Mouse (Mus musculus): ENCODE measurements at regions not wholly inside any gene's neighbourhood (a gene's known extent, or its start where the extent isn't known, plus 50 kb on each side); places are given as distances from the start of the nearest gene placed in this dataset.

DNA sequence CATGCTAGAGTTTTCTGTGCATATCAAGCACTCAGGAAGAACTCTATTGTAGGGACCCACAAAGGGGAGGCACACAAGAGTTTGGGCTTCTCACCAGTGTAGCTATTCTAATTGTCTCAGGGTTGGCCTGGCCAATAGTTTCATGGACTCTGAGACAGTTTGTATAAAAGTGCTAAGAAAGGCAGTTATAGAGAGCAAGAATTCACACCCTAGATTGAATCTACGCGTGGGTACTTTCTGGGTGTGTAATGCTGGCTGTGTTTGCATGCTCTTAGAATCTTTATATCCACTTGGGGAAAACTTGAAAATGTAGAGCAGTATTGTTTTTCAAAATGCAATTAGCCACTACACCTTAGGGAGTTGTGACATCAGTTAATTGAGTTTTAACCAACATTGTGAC lies 50.8 kb upstream of the Frem1 start:
- TF ChIP-seq CTCF (IDR thresholded peaks at IDR 0.05; ENCODE audit: low read depth, low read length) (no peak), TAL1 (conservative IDR thresholded peaks at IDR 0.05; ENCODE audit: low read depth, low read length) (no peak), POLR2AphosphoS5 (IDR thresholded peaks at IDR 0.05; ENCODE audit: insufficient replicate concordance, low read depth, low read length) (no peak), GATA2 (IDR thresholded peaks at IDR 0.05; ENCODE audit: borderline replicate concordance, low read depth, low read length) (no peak), GATA1 (IDR thresholded peaks at IDR 0.05; ENCODE audit: borderline replicate concordance, low read length) (no peak)

Data from G1E (cell line).